Mouse (Mus musculus): ENCODE data around the gene Sh3glb2.
A peak's percentile ranks its signal among the peaks of the same experiment; 100 is the strongest.

Sh3glb2 gene

GRCm38 (mm10) chr2:30379307-30379706 is 20.2 kb upstream of the Sh3glb2 start:
- DNase-seq, result peak in 1 of 2 experiments; percentile 62

DNA sequence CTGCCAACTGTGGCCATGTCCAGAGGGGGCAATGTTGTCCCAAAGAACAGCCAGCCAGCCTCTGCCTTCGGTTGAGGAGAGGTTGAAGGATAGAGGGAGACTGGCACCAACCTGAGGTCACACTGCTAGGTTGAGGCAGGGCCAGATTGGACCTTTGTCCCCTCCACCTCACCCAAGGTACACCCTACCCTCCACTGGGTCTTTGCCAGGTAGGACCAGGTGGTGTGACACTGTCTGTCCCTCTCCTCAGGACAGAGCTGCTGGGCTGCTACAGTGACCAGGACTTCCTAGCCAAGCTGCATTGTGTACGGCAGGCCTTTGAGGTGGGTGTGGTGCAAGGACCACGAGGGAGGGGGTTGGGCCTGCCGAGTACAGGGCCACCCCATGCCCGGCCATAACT is 18.6 kb upstream of the Sh3glb2 start:
- no peak for DNase-seq

- DNase-seq, result no peak
Measured at GRCm38 (mm10) chr2:30375893-30376292, 16.8 kb upstream of the Sh3glb2 start.

- no peak for DNase-seq
Measured at GRCm38 (mm10) chr2:30372726-30373125, 13.6 kb upstream of the Sh3glb2 start.

- DNase-seq, result peak in 1 of 2 experiments; percentile 69
Measured at GRCm38 (mm10) chr2:30371544-30371943, 12.4 kb upstream of the Sh3glb2 start.

GRCm38 (mm10) chr2:30366203-30366602 is 7.1 kb upstream of the Sh3glb2 start:
- peak; percentile 55 to 83 for DNase-seq

DNA sequence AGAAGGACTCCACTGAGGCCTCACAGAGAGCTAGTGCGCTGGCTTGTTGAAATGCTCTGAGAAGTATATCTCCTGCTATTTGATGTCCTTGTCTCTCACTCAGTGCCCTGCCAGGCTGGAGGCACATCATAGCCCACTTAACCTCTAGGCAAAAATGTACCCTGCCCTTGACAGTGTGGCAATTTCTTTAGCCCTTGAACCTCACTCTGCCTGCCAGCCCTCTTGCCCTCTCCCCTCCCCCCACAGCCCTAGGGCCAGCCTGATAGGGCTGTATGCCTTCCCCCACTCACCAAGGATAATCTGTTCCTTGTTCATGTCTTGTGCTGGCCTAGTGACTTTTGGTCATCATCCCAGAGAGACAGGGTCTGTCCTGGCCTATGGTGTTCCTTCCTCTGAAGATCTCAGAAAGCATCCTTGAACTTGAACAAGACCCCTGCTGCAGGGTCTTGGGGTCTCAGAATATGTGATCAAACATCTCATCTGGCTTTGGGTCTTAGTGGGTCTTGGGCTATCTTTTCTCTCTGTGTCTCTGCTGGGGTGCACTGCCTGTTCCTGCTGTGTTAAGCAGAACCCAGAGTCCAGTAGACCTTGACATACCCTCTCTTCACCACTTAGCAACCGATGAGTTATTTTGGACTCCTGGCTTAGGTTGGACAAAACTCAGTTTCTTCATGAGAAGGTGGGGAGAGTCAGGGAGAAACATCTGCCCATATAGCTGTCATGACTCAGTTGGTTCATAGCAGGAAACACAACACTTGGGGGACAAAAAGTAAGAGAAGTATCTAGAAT is 6.3 kb upstream of the Sh3glb2 start:
- DNase-seq, result no peak

- DNase-seq, result peak; percentile 99
Measured at GRCm38 (mm10) chr2:30363773-30364650, 4.9 kb upstream of the Sh3glb2 start, which contains the start of gene Miga2. Gene Miga2 (plus strand): TSS chr2:30364233.

- DNase-seq, result no peak
Measured at GRCm38 (mm10) chr2:30362865-30363264, 3.7 kb upstream of the Sh3glb2 start.

DNA sequence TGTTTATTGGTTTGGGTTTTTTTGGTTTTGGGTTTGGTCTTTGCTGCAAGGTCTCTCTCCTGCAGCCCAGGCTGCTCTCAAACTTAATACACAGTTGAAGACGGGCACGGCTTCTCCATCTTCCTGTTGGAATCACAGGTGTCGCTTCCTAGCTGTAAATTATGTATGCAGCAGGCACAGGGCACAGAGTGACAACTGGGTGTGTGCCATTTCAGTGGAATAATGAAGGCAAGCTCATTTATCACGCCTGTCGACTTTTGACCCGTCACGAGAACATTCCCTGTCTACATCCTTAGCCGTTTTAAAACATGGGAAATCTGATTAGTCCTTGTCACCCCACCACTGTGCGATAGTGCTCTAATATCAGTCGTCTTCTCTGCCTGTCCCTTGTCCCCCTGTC is 1.5 kb upstream of the Sh3glb2 start:
- DNase-seq, result no peak

- no peak for DNase-seq
Measured at GRCm38 (mm10) chr2:30357552-30358510, 1.3 kb downstream of the Sh3glb2 start.

GRCm38 (mm10) chr2:30356906-30357305 is 2.2 kb downstream of the Sh3glb2 start:
- no peak for DNase-seq

GRCm38 (mm10) chr2:30356266-30356665 is 2.9 kb downstream of the Sh3glb2 start:
- DNase-seq, result no peak

DNA sequence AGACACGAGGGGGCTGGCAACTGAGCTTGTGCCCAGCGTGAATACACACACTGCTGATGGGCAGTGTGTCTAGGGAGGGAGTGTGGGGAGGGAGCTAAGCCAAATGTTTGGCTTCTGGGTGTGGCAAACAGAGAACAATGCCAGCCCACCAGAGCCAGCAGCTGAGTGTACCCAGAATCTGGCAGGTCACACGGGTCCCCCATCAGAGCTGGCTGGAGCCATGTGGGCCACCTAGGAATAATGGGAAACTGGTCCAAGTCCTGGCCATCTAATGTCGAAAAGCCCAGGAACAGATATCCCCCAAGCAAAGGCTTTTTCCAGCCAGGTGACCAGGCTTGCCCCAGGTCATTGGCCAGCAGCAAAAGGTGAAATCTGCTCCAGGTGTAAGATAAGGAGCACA is 3.3 kb downstream of the Sh3glb2 start:
- DNase-seq, result no peak

- DNase-seq, result no peak
Measured at GRCm38 (mm10) chr2:30351149-30351548, 8.0 kb downstream of the Sh3glb2 start.

- DNase-seq, result no peak
Measured at GRCm38 (mm10) chr2:30349196-30349595, 9.9 kb downstream of the Sh3glb2 start.

DNA sequence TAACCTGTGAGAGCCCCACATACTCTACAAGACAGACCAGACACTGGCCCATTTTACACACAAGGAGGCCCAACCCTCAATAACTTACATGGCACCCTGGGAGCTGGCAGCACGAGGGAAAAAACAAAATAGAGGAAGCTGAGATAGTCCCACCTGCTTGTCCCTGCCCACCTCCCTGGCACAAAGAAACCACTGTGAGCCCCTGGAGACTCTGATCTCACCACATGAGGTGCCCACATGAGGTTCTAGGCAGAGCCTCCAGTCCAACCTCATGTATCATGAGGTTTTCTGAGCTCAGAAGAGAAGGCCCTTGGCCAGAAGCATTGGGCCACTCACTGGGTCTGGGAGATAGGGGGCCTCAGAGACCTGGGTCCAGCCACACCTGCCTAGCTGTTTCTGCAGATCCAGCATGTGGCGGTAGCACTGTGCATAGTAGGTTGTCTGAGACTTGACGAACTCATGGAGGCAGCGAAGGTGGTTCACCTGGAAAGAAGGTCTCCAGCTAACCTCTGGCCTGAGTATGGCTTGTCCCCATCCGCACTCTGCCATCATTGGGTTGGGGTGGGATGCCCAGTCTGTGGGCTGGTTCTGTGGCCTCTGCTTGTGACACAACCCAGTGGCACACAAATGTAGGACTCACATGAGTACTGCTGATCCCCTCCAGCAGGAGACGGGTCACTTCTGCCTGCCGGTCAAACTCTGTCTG is 13.0 kb downstream of the Sh3glb2 start:
- no peak for DNase-seq

- peak; percentile 26 to 62 for DNase-seq
Measured at GRCm38 (mm10) chr2:30343601-30344137, 15.5 kb downstream of the Sh3glb2 start.

DNA sequence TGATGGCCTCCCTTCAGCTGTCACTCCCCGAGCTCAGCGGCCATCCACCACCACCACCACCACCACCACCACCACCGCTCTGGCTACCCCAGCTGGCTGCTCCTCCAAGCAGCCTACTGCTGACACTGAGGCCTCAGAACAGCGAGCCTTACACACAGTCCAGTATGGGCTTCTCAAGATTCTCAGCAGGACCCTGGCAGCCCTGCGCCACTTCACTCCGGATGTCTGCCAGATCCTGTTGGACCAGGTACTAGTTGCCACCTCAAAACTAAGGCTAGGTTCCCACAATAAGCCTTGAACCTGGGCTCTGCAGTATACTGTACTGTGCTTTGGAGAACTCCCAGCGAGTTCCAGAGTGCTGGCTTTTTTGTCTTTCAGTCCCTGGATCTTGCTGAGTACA is 16.6 kb downstream of the Sh3glb2 start:
- no peak for DNase-seq

DNA sequence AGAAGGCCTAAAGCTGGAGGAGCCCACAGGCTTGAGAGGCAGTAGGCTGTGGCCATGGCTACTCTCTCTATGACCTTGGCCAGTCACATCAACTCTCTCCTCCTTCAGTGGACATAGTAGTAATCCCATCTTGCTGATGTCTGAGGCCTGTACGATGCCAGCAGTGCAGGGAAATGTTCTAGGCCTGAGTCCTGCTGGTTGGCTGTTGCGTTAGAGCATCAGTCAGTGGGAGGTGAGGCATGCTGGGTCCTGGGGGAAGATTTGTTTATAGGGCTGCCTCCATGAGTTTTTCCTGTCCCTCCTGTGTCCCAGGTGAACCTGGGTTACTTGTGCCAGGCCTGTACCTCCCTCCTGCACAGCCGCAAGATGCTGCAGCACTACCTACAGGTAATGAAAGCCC is 17.1 kb downstream of the Sh3glb2 start:
- no peak for DNase-seq

GRCm38 (mm10) chr2:30337179-30337578 is 22.0 kb downstream of the Sh3glb2 start:
- DNase-seq, result no peak

Measured in lung, postnatal 4 days (tissue).